Mouse (Mus musculus): ENCODE results near the gene Cdk5.

The Cdk5 gene

DNA sequence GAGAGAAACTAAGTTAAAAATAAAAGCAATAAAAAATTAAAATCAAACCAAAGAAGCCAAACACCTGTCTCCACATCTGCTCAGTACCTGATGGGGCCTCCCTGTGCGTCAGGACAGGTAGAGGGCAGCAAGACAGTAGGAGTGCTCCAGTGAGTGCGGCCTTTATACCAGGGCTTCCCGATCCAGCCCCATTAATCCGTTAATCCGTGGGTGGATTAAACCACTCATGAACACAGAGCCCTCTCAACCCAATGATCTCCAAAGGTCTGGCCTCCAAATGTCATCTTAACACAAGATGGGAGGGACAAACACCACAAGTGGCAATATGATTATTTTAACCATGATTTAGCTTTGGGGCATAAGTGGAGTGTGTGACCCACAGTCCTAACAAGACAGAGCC lies 49.5 kb downstream of the Cdk5 start:
- no peak for DNase-seq

- no peak for DNase-seq
Observed at GRCm38 (mm10) chr5:24369767-24370166, 53.6 kb downstream of the Cdk5 start.

Data from lung, postnatal 14 days (tissue).